Mouse (Mus musculus) heart, embryonic 14.5 days (tissue): ENCODE measurements around the gene Cux2. TPM values are rescaled to one million over a fixed set of nuclear protein-coding genes. Genes with fewer than 3 reads are reported as not detected.

Source experiments
- ATAC-seq: fragments of 200-750 bp; cut with Nextera tagmentation; 2 replicates; pipeline ENCODE4 v1.8.0; 2017; ENCODE audit warnings: low read depth, moderate TSS enrichment; ENCODE audit not compliant: insufficient number of reproducible peaks, insufficient read depth, low FRiP score
- H3K27ac ChIP-seq, 2 experiments: fragments of 200-500 bp in 1 of 2; fragments of 300-500 bp in 1 of 2; sonication (generic) in 1 of 2; replicated peaks in 1 of 2; 2 replicates each; pipeline ENCODE4 v1.5.1; 2012 to 2014; ENCODE audit warnings: low read depth in 2 of 2, low read length in 2 of 2, control low read depth in 1 of 2, mild to moderate bottlenecking in 1 of 2, mixed read lengths in 1 of 2; ENCODE audit not compliant: control insufficient read depth in 1 of 2, insufficient read depth in 1 of 2
- H3K27me3 ChIP-seq: fragments of 300-500 bp; sonication (generic); 2 replicates; pipeline ENCODE4 v1.6.1; 2014; ENCODE audit warnings: mild to moderate bottlenecking, low read length, control low read depth; ENCODE audit not compliant: control insufficient read depth, insufficient read depth
- H3K36me3 ChIP-seq: fragments of 300-500 bp; sonication (generic); 2 replicates; pipeline ENCODE4 v1.6.1; 2014; ENCODE audit warnings: mild to moderate bottlenecking, control low read depth, low read length, mixed read lengths; ENCODE audit not compliant: control insufficient read depth, insufficient read depth
- H3K4me1 ChIP-seq, 2 experiments: fragments of 200-500 bp in 1 of 2; fragments of 300-500 bp in 1 of 2; sonication (generic) in 1 of 2; 2 replicates each; pipeline ENCODE4 v1.6.1; 2012 to 2014; ENCODE audit warnings: low read length in 2 of 2, control low read depth in 1 of 2, mixed read lengths in 1 of 2; ENCODE audit not compliant: control insufficient read depth in 2 of 2, insufficient read depth in 2 of 2
- H3K4me2 ChIP-seq: fragments of 300-500 bp; sonication (generic); 2 replicates; pipeline ENCODE4 v1.6.1; 2014; ENCODE audit warnings: mild to moderate bottlenecking, low read length
- H3K4me3 ChIP-seq, 2 experiments: fragments of 200-500 bp in 1 of 2; fragments of 300-500 bp in 1 of 2; sonication (generic) in 1 of 2; 2 replicates each; pipeline ENCODE4 v1.5.1; 2012 to 2014; ENCODE audit warnings: low read length in 2 of 2, mild to moderate bottlenecking in 2 of 2, control low read depth in 1 of 2, low read depth in 1 of 2, moderate library complexity in 1 of 2; ENCODE audit not compliant: control insufficient read depth in 1 of 2, insufficient read depth in 1 of 2
- H3K9ac ChIP-seq: fragments of 300-500 bp; sonication (generic); 2 replicates; pipeline ENCODE4 v1.6.1; 2014; ENCODE audit warnings: mild to moderate bottlenecking, low read length
- H3K9me3 ChIP-seq: fragments of 300-500 bp; sonication (generic); 2 replicates; pipeline ENCODE4 v1.6.1; 2016; ENCODE audit warnings: low read length, control low read depth; ENCODE audit not compliant: control insufficient read depth
- WGBS: fragments of 180-500 bp; shearing (Covaris S2); extraction: QIAGEN DNeasy Blood & Tissue Kit; methylation state at CpG from one replicate; pipeline ENCODE4 v1.1.7; 2014; 5-methylcytosine and 5-hydroxymethylcytosine counted together
- polyA plus RNA-seq: library from polyadenylated mRNA; unstranded; fragments of >200 nt; fragmentation: Nextera tagmentation; extraction: Ambion mirVana; gene quantifications from 2 replicates; pipeline ENCODE4 v1.2.1, GENCODE M21; 2014

Cux2 gene
- polyA plus RNA-seq, 1 experiment from 2014 or later: 7.9 TPM

DNA sequence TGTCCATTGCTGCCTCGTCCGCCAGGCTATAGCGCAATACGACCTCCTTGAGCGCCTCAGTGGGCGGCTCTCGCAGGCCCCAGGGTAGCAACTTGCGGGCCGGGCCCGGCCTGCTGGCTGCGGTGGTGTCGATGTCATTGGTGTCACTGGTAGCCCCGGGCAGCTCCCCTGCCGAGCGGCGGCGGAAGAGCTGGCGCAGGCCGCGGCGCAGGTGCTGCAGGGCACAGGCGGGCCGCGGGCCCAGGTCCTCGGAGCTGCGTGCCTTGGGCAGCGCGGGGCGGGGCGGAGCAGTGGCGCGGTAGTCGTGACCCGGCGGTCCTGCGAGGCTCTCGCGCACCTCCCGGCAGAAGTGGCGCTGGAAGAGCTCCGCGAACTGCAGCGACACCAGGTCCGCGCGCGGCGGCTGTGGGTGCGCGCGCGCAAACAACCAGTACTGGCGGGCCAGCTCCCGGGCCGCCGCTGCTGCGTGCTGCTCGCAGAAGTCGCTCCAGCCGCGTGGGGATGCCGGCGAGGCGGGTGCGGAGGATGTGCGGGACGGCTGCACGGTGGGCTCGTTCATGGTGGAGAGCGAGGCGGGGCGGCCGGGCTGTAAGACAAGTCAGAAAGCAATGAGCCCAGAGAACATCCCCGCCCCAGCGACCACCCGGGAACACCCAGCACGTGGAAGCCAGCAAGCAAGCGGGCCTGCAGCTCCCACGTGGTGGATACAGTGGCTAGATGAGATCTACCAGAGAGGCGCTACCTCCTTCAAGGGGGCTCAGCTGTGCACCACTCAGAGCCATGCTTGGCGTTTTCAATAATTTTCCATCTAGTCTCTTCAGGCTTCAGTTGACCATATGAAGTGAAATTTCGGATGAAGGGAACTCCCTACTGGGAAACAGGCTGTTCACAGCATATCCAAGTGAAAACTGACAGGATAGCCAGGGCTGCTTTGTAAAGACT is 221.1 kb downstream of the Cux2 start:
- Histone ChIP-seq H3K9me3 (no peaks in the 10 kb centered on the region), H3K4me1 (peaks cover 19 to 37% of the 10 kb centered on the region in 2 experiments), H3K4me3 (peak overlapping the region; percentile 38 to 42), H3K27ac (no peak overlapping the region), H3K27me3 (no peaks in the 10 kb centered on the region), H3K4me2 (peak overlapping the region; percentile 81), H3K36me3 (peaks cover 45% of the 10 kb centered on the region), H3K9ac (peak overlapping the region; percentile 69)
- 22% methylated on average over 80 of the region's 82 CpGs for WGBS
- ATAC-seq: no peak

DNA sequence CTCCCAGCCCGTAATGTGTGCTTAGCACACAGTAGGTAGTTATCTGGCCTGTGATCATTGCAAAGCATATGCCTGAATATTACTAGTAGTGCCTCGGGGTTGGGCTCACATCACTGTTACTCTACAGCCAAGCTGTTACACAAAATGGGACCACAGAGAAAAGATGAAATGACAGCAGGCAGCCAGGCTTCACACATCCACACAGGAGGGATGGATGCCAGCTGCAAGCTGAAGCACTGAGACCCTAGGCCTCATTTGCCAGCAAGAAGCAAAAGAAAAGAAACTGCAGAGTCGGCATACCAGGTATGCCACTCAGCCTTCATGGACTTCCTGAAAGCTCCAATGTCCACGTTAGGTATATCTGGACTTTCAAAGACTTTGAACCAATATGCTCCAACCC is 222.0 kb downstream of the Cux2 start:
- H3K4me3 ChIP-seq: no peak overlapping the region
- H3K9ac ChIP-seq: no peak overlapping the region
- no peak overlapping the region for H3K4me2 ChIP-seq
- 81% methylated on average over 4 of the region's 4 CpGs for WGBS
- no peaks in the 10 kb centered on the region for H3K9me3 ChIP-seq
- peaks cover 53% of the 10 kb centered on the region for H3K36me3 ChIP-seq
- no peaks in the 10 kb centered on the region for H3K27me3 ChIP-seq
- H3K27ac ChIP-seq: no peak overlapping the region
- ATAC-seq: no peak
- H3K4me1 ChIP-seq: peaks cover 12 to 37% of the 10 kb centered on the region in 2 experiments

GRCm38 (mm10) chr5:121825606-121826005 is 224.3 kb downstream of the Cux2 start:
- Histone ChIP-seq H3K9me3 (no peaks in the 10 kb centered on the region), H3K27ac (no peak overlapping the region), H3K4me3 (no peak overlapping the region), H3K4me2 (no peak overlapping the region), H3K27me3 (no peaks in the 10 kb centered on the region), H3K4me1 (peaks cover 12 to 43% of the 10 kb centered on the region in 2 experiments), H3K9ac (no peak overlapping the region), H3K36me3 (peaks cover 71% of the 10 kb centered on the region)
- 88% methylated on average over 3 of the region's 3 CpGs for WGBS
- ATAC-seq: no peak

GRCm38 (mm10) chr5:121824121-121824520 is 225.8 kb downstream of the Cux2 start:
- H3K9me3 ChIP-seq: no peaks in the 10 kb centered on the region
- H3K4me3 ChIP-seq: no peak overlapping the region
- no peaks in the 10 kb centered on the region for H3K27me3 ChIP-seq
- H3K4me2 ChIP-seq: no peak overlapping the region
- 0 out of 2 replicates have a peak overlapping the region, but pooled peaks have one; percentile 22 for H3K9ac ChIP-seq
- H3K27ac ChIP-seq: peak overlapping the region; percentile 64 to 77
- peaks cover 85% of the 10 kb centered on the region for H3K36me3 ChIP-seq
- 72% methylated on average over 4 of the region's 4 CpGs for WGBS
- peaks cover 18 to 52% of the 10 kb centered on the region in 2 experiments for H3K4me1 ChIP-seq
- peak; percentile 44; the same call in 1 of the 2 replicates for ATAC-seq

- H3K4me2 ChIP-seq: no peak overlapping the region
- no peaks in the 10 kb centered on the region for H3K9me3 ChIP-seq
- no peak overlapping the region for H3K9ac ChIP-seq
- H3K27ac ChIP-seq: peak overlapping the region in 1 of 2 experiments; percentile 77; a peak in 2 of 4 replicates
- peaks cover 15 to 48% of the 10 kb centered on the region in 2 experiments for H3K4me1 ChIP-seq
- H3K36me3 ChIP-seq: peaks cover 89% of the 10 kb centered on the region
- ATAC-seq: 0 out of 2 replicates have a peak, but pooled peaks have one; percentile 3
- H3K27me3 ChIP-seq: no peaks in the 10 kb centered on the region
- H3K4me3 ChIP-seq: no peak overlapping the region
- WGBS: 100% methylated on average over 1 of the region's 1 CpGs
These were observed 226.2 kb downstream of the Cux2 start for GRCm38 (mm10) chr5:121823668-121824067.

GRCm38 (mm10) chr5:121822786-121823505 is 227.0 kb downstream of the Cux2 start:
- H3K9ac ChIP-seq: peak overlapping the region; percentile 25; the same call in 1 of the 2 replicates
- H3K27me3 ChIP-seq: no peaks in the 10 kb centered on the region
- H3K4me1 ChIP-seq: peaks cover 15 to 45% of the 10 kb centered on the region in 2 experiments
- WGBS: 65% methylated on average over 7 of the region's 7 CpGs
- H3K4me2 ChIP-seq: no peak overlapping the region
- no peak overlapping the region for H3K4me3 ChIP-seq
- H3K9me3 ChIP-seq: no peaks in the 10 kb centered on the region
- H3K27ac ChIP-seq: peak overlapping the region in 1 of 2 experiments; percentile 77; a peak in 1 of 4 replicates
- H3K36me3 ChIP-seq: peaks cover 89% of the 10 kb centered on the region
- ATAC-seq: no peak

GRCm38 (mm10) chr5:121821552-121821951 is 228.3 kb downstream of the Cux2 start:
- H3K4me1 ChIP-seq: peaks cover 15 to 45% of the 10 kb centered on the region in 2 experiments
- 57% methylated on average over 5 of the region's 5 CpGs for WGBS
- ATAC-seq: no peak

More at GRCm38 (mm10) chr5:121821552-121821951, 228.3 kb downstream of the Cux2 start:
- no peak overlapping the region for H3K4me3 ChIP-seq
- no peak overlapping the region for H3K27ac ChIP-seq
- no peak overlapping the region for H3K4me2 ChIP-seq
- no peaks in the 10 kb centered on the region for H3K27me3 ChIP-seq
- no peak overlapping the region for H3K9ac ChIP-seq
- peaks cover 89% of the 10 kb centered on the region for H3K36me3 ChIP-seq
- H3K9me3 ChIP-seq: no peaks in the 10 kb centered on the region
